Mouse (Mus musculus): ENCODE data around the gene Rpl36.

- no peak for TF ChIP-seq GATA1 (IDR thresholded peaks at IDR 0.05; ENCODE audit: borderline replicate concordance, low read length)
- TF ChIP-seq FLI1 (IDR thresholded peaks at IDR 0.05; ENCODE audit: low read length): no peak; the same call in 1 of the 2 replicates
Measured at GRCm38 (mm10) chr17:56609452-56610171, 3.6 kb upstream of the Rpl36 start, which contains the start of gene 2410015M20Rik.
